Mouse (Mus musculus) small intestine, adult 2 months (tissue): ENCODE measurements at regions not wholly inside any gene's neighbourhood (a gene's known extent, or its start where the extent isn't known, plus 50 kb on each side); places are given as distances from the start of the nearest gene placed in this dataset.

Experiments used
- CTCF ChIP-seq: fragments of 200-500 bp; IDR thresholded peaks from 2 replicates; pipeline ENCODE4 v1.5.1; 2012; ENCODE audit warnings: low read depth, mild to moderate bottlenecking, control low read depth, inconsistent platforms, low read length, moderate library complexity, mixed read lengths; ENCODE audit not compliant: insufficient replicate concordance, insufficient read length; ENCODE audit errors: extremely low read depth
- POLR2A ChIP-seq: fragments of 200-500 bp; IDR thresholded peaks from 2 replicates; pipeline ENCODE4 v1.6.1; 2012; ENCODE audit warnings: low read depth, mild to moderate bottlenecking, control low read depth, inconsistent platforms, low read length, moderate library complexity

DNA sequence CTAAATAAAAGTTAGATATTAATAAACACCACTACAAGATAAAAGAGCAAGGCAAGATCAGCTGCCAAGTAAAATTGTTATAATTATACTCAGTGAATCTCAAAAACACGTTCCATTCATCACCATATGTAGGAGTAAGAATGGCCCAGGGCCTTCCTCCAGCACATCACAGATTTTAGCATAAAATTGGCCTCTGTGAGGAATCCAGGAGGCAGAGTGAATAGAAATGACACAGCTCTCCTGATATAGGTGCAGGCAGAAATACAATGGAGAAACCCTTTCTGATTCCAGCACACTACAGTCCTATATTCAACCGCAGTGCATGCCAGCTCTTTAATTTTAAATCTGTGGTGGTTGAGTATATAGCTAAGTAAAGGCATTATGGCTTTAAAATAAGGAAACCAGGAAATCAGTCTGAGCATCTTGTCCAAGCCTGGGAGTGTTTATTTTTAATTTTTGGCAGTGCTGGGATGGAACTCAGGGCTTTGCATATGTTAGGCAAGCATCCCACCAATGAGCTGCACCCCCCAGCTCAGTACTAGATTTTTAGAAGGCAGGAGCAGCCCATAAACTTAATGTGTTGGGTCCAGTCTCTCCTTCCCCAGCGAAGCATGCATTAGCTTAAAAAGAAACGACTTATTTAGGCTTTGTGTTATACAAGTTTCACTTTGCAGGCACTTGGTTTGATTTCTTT lies 158.3 kb upstream of the Ptprz1 start:
- TF ChIP-seq CTCF (no peak), POLR2A (no peak)
